25 mouse cellular contexts compared by ENCODE assay signal in the genomic region with DNA sequence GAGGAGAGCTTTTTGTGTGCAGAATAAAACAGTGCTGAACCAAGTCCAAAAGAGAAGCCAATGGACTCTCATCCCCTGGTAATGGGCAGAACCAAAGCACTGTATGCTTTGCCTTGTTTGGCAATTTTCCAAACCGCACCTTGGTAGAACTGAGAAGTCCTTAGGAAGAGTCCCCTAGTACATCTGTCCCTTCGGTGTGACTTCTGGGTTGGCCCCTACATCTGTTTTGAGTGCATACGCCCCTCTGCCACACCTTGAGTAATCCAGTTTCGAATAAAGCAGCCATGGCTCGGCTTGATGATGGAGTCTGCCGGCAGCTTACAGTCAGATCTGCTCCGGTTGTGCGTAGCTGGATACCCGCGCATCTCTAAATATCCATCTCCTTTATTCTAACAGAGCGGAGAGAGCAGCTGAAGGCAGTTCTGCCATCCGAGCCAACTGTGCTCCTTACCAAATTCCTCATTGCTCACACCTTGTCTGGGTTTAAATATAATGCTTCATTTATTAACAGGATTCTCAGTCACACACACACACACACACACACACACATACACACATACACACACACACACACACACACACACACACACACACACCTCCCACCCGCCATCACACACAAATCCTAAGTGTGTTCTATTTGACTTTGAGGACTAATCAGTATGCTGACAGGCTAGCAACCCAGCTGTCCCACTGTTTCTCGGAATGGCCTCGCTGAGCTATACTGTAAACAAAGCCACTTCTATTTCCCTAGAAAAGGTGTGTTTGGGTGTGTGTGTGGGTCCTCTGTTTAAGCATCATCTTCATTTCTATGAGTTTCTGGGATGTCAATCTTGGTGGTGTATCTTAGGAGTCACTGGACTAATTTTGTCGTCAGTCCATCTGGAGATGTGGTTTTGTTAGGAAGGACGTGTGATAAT.
DNase-seq lines count a peak whose midpoint lies in the region; ATAC-seq lines count a peak whose summit lies in the region.
"Had no signal": no experiment of that assay in that cellular context is flagged by ENCODE, and none has a peak within 500 bp of the region (broad histone marks: within the 10 kb centered on the region; RNA-seq: fewer than 3 reads in every experiment).

No protein-coding gene starts in this region.

- no peak overlapping the region for H3K4me2 ChIP-seq in forebrain, embryonic 12.5 days
- H3K4me2 ChIP-seq in forebrain, embryonic 11.5 days (ENCODE audit: low read depth, low read length, severe bottlenecking): no peak overlapping the region
- no peak overlapping the region for H3K4me2 ChIP-seq in midbrain, embryonic 13.5 days (replicated peaks)
- H3K4me2 ChIP-seq in midbrain, embryonic 11.5 days: no peak overlapping the region
- no peak overlapping the region for H3K4me2 ChIP-seq in forebrain, embryonic 16.5 days (ENCODE audit: low read length)
- no peak overlapping the region for H3K4me2 ChIP-seq in neural tube, embryonic 14.5 days (ENCODE audit: low read depth, low read length)
- H3K4me2 ChIP-seq: embryonic facial prominence, embryonic 13.5 days; heart, embryonic 13.5 days had no signal

- ATAC-seq in forebrain, embryonic 12.5 days (ENCODE audit: low FRiP score): peak; percentile 66
- ATAC-seq in forebrain, embryonic 11.5 days (replicated peaks; ENCODE audit: low FRiP score): no peak
- ATAC-seq in midbrain, embryonic 13.5 days: peak; percentile 57
- ATAC-seq in midbrain, embryonic 11.5 days (ENCODE audit: low FRiP score): no peak
- ATAC-seq in forebrain, embryonic 16.5 days: peak; percentile 78
- ATAC-seq in neural tube, embryonic 14.5 days (ENCODE audit: low read depth): peak; percentile 55; the same call in 1 of the 2 replicates
- ATAC-seq: activated CD4-positive, CD25-positive, alpha-beta regulatory T cell, adult 4 months; inflammation-experienced regulatory T-cells, adult 6 months had no signal

- H3K9me3 ChIP-seq in forebrain, embryonic 12.5 days: 0 out of 2 replicates have a peak, but pooled peaks cover 7% of the 10 kb centered on the region
- H3K9me3 ChIP-seq in forebrain, embryonic 11.5 days (ENCODE audit: control insufficient read depth, low read length): no peaks in the 10 kb centered on the region; the same call in 1 of the 2 replicates
- no peaks in the 10 kb centered on the region; the same call in 1 of the 2 replicates for H3K9me3 ChIP-seq in midbrain, embryonic 13.5 days
- H3K9me3 ChIP-seq in midbrain, embryonic 11.5 days (ENCODE audit: control insufficient read depth, low read length): no peaks in the 10 kb centered on the region; the same call in 1 of the 2 replicates
- peaks cover 3% of the 10 kb centered on the region for H3K9me3 ChIP-seq in forebrain, embryonic 16.5 days (ENCODE audit: control insufficient read depth, low read length)
- H3K9me3 ChIP-seq in neural tube, embryonic 14.5 days (ENCODE audit: control insufficient read depth, low read length): no peaks in the 10 kb centered on the region
- H3K9me3 ChIP-seq: embryonic facial prominence, embryonic 13.5 days; midbrain, embryonic 10.5 days had no signal

- H3K27me3 ChIP-seq in forebrain, embryonic 12.5 days: peaks cover 4% of the 10 kb centered on the region; the same call in 1 of the 2 replicates
- no peaks in the 10 kb centered on the region for H3K27me3 ChIP-seq in forebrain, embryonic 11.5 days (ENCODE audit: control insufficient read depth, insufficient read depth, low read length)
- no peaks in the 10 kb centered on the region for H3K27me3 ChIP-seq in midbrain, embryonic 13.5 days
- H3K27me3 ChIP-seq in midbrain, embryonic 11.5 days (ENCODE audit: control insufficient read depth, insufficient read depth, low read length): no peaks in the 10 kb centered on the region
- no peaks in the 10 kb centered on the region for H3K27me3 ChIP-seq in forebrain, embryonic 16.5 days (replicated peaks; ENCODE audit: control insufficient read depth, insufficient read depth, low read length)
- no peaks in the 10 kb centered on the region for H3K27me3 ChIP-seq in neural tube, embryonic 14.5 days (ENCODE audit: control insufficient read depth, insufficient read depth, low read length)
- H3K27me3 ChIP-seq: embryonic facial prominence, embryonic 13.5 days; heart, embryonic 13.5 days had no signal

- 70% methylated on average over 17 of the region's 17 CpGs for WGBS in forebrain, embryonic 12.5 days
- 84% methylated on average over 17 of the region's 17 CpGs for WGBS in forebrain, embryonic 11.5 days
- WGBS in midbrain, embryonic 13.5 days: 70% methylated on average over 17 of the region's 17 CpGs
- 87% methylated on average over 17 of the region's 17 CpGs for WGBS in midbrain, embryonic 11.5 days
- WGBS in forebrain, embryonic 16.5 days: 46% methylated on average over 17 of the region's 17 CpGs
- WGBS in neural tube, embryonic 14.5 days: 77% methylated on average over 17 of the region's 17 CpGs

- H3K4me1 ChIP-seq in forebrain, embryonic 12.5 days: no peaks in the 10 kb centered on the region; the same call in 1 of the 2 replicates
- no peaks in the 10 kb centered on the region for H3K4me1 ChIP-seq in forebrain, embryonic 11.5 days (replicated peaks; ENCODE audit: control insufficient read depth, insufficient read depth, low read length)
- 0 out of 2 replicates have a peak, but pooled peaks cover 3% of the 10 kb centered on the region for H3K4me1 ChIP-seq in midbrain, embryonic 13.5 days (replicated peaks)
- H3K4me1 ChIP-seq in midbrain, embryonic 11.5 days (ENCODE audit: control insufficient read depth, insufficient read depth, low read length): no peaks in the 10 kb centered on the region
- peaks cover 14% of the 10 kb centered on the region for H3K4me1 ChIP-seq in forebrain, embryonic 16.5 days (replicated peaks; ENCODE audit: control insufficient read depth, insufficient read depth, low read length)
- H3K4me1 ChIP-seq in neural tube, embryonic 14.5 days (ENCODE audit: control insufficient read depth, insufficient read depth, low read length): no peaks in the 10 kb centered on the region
- H3K4me1 ChIP-seq: embryonic facial prominence, embryonic 13.5 days; heart, embryonic 13.5 days; midbrain, embryonic 10.5 days had no signal

- H3K27ac ChIP-seq in forebrain, embryonic 12.5 days: peak overlapping the region; percentile 33
- no peak overlapping the region for H3K27ac ChIP-seq in forebrain, embryonic 11.5 days (ENCODE audit: low read depth, low read length)
- H3K27ac ChIP-seq in midbrain, embryonic 13.5 days: peak overlapping the region; percentile 12; the same call in 1 of the 2 replicates
- H3K27ac ChIP-seq in midbrain, embryonic 11.5 days (ENCODE audit: low read depth, low read length): no peak overlapping the region
- H3K27ac ChIP-seq in forebrain, embryonic 16.5 days (ENCODE audit: low read length): peak overlapping the region; percentile 77
- H3K27ac ChIP-seq in neural tube, embryonic 14.5 days (ENCODE audit: low read depth, low read length): no peak overlapping the region
- H3K27ac ChIP-seq: embryonic facial prominence, embryonic 13.5 days; gastrocnemius, adult 2 months; heart, embryonic 13.5 days; macrophage; midbrain, embryonic 10.5 days had no signal

- H3K9ac ChIP-seq in forebrain, embryonic 12.5 days: no peak overlapping the region
- H3K9ac ChIP-seq in forebrain, embryonic 11.5 days (ENCODE audit: low read length): no peak overlapping the region
- H3K9ac ChIP-seq in midbrain, embryonic 13.5 days (replicated peaks): no peak overlapping the region
- H3K9ac ChIP-seq in midbrain, embryonic 11.5 days (ENCODE audit: low read length): no peak overlapping the region
- no peak overlapping the region for H3K9ac ChIP-seq in forebrain, embryonic 16.5 days (replicated peaks; ENCODE audit: low read depth, low read length)
- H3K9ac ChIP-seq in neural tube, embryonic 14.5 days (replicated peaks; ENCODE audit: low read depth, low read length): no peak overlapping the region
- H3K9ac ChIP-seq: embryonic facial prominence, embryonic 13.5 days; heart, embryonic 13.5 days had no signal

- no peak overlapping the region for H3K4me3 ChIP-seq in forebrain, embryonic 12.5 days (replicated peaks)
- no peak overlapping the region for H3K4me3 ChIP-seq in forebrain, embryonic 11.5 days (ENCODE audit: low read depth, low read length)
- H3K4me3 ChIP-seq in midbrain, embryonic 13.5 days (replicated peaks): no peak overlapping the region
- no peak overlapping the region for H3K4me3 ChIP-seq in midbrain, embryonic 11.5 days (ENCODE audit: low read depth, low read length)
- H3K4me3 ChIP-seq in forebrain, embryonic 16.5 days (replicated peaks; ENCODE audit: low read length): no peak overlapping the region
- H3K4me3 ChIP-seq in neural tube, embryonic 14.5 days (ENCODE audit: low read depth, low read length): no peak overlapping the region
- H3K4me3 ChIP-seq: embryonic facial prominence, embryonic 13.5 days; erythroblast, embryonic 14.5 days; gastrocnemius, adult 2 months; heart, embryonic 13.5 days; midbrain, embryonic 10.5 days; myocyte had no signal

- H3K36me3 ChIP-seq in forebrain, embryonic 12.5 days (replicated peaks): no peaks in the 10 kb centered on the region
- no peaks in the 10 kb centered on the region for H3K36me3 ChIP-seq in forebrain, embryonic 11.5 days (ENCODE audit: control insufficient read depth, insufficient read depth, low read length)
- H3K36me3 ChIP-seq in midbrain, embryonic 13.5 days: no peaks in the 10 kb centered on the region
- H3K36me3 ChIP-seq in midbrain, embryonic 11.5 days (ENCODE audit: control insufficient read depth, insufficient read depth, low read length): no peaks in the 10 kb centered on the region
- H3K36me3 ChIP-seq in forebrain, embryonic 16.5 days (ENCODE audit: control insufficient read depth, insufficient read depth): no peaks in the 10 kb centered on the region
- no peaks in the 10 kb centered on the region for H3K36me3 ChIP-seq in neural tube, embryonic 14.5 days (ENCODE audit: control insufficient read depth, insufficient read depth, low read length)
- H3K36me3 ChIP-seq: embryonic facial prominence, embryonic 13.5 days; heart, embryonic 13.5 days; midbrain, embryonic 10.5 days had no signal

- DNase-seq in forebrain, embryonic 11.5 days (ENCODE audit: low spot score): no peak
- no peak for DNase-seq in midbrain, embryonic 11.5 days (ENCODE audit: low spot score, missing footprints)
- DNase-seq in urinary bladder, adult 18-20 months (ENCODE audit: low spot score in 2 of 2): no peak
- DNase-seq in urinary bladder, postnatal 4 days (ENCODE audit: low spot score in 2 of 2): no peak
- DNase-seq: adrenal gland, adult 8-10 months; cerebellum, adult 2 months; cerebellum, postnatal 36 days; embryo, embryonic 11 days; gastrocnemius, adult 2 months; kidney, adult 2 months; kidney, postnatal 10 days; thymus, adult 18-20 months; thymus, postnatal 36 days had no signal

Comparison
In these comparisons a context has a peak if more than half of its experiments do, and no peak if none do; other contexts are left out.
1. ATAC-seq: peak in forebrain, embryonic 12.5 days (single experiment), midbrain, embryonic 13.5 days (single experiment), forebrain, embryonic 16.5 days (single experiment) and neural tube, embryonic 14.5 days (single experiment); none in forebrain, embryonic 11.5 days (single experiment) and midbrain, embryonic 11.5 days (single experiment).
2. H3K27ac ChIP-seq: peak in forebrain, embryonic 12.5 days (single experiment), midbrain, embryonic 13.5 days (single experiment) and forebrain, embryonic 16.5 days (single experiment); none in forebrain, embryonic 11.5 days (single experiment), midbrain, embryonic 11.5 days (single experiment) and neural tube, embryonic 14.5 days (single experiment).